Mouse (Mus musculus) brain, adult 2 months (tissue): ENCODE measurements around the gene Gal3st1.

ENCODE experiments used
- DNase-seq: peaks from one replicate; pipeline ENCODE4 v3.0.0; 2011; ENCODE audit warnings: low read depth, low spot score

Gene Gal3st1

GRCm38 (mm10) chr11:4031126-4031941 is 47.9 kb downstream of the Gal3st1 start, which contains the start of gene Sec14l4:
Sec14l4 (plus strand) TSS chr11:4031462.
- DNase-seq = no peak

DNA sequence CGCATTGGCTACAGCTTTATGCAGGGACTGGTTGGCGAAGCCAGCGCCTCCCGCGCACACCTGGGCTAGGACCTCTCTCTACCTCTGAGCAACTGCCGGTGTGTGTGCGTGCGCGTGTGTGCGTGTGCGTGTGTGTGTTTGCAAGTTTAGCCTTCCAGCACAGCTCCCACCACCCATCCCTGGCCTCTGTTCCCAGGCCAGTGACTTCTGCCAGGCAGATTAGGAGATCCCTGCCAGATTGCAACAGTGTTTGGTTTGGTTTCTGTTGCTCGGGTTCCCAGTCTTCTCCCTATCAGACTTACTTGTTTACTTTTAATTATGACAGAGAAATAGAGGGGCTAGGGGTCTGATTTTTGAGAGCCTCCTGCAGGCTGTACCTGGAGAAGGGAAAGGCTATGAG is 48.5 kb downstream of the Gal3st1 start:
- no peak for DNase-seq

DNA sequence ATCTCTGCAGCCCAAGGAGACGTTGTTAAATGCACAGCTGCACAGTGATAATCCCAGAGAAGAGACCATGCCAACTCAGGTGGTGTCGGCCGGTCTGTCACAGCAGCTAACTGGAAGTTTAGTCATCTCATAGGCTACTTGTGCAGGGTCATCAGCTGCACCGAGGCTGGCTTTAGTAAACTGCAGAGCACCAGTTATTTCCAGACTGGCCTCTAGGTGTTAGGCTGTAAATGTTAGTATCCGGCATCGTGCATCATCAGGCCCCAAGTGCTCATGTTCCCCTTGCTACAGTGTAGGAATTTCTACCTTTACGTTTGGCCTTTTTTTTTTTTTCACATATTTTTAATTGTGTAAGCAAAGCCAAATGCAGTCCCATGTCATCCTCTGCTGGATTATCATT is 50.0 kb downstream of the Gal3st1 start:
- DNase-seq = no peak

GRCm38 (mm10) chr11:4034169-4034568 is 50.7 kb downstream of the Gal3st1 start:
- DNase-seq = no peak

GRCm38 (mm10) chr11:4035116-4035892 is 51.9 kb downstream of the Gal3st1 start:
- DNase-seq = no peak

DNA sequence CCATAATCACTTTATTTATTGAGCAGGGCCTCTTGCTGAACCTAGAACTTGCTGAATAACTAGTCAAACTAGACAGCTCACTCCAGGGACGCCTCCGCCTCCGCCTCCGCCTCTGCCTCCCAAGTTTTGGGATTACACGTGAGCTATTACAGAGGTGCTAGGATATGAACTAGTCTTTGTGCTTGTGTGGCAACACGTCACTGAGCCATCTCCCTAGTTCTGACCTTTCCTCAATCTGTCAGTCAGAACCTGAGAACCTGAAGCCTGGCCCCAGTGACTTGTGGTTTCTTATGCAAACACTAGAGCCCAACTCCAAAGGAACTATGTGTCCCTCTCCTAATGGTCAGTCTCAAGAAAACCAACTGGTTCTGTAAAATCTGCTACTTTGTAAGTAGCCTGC is 52.5 kb downstream of the Gal3st1 start:
- peak; percentile 12 for DNase-seq

- DNase-seq = no peak
Observed at GRCm38 (mm10) chr11:4036365-4037084, 53.1 kb downstream of the Gal3st1 start.

DNA sequence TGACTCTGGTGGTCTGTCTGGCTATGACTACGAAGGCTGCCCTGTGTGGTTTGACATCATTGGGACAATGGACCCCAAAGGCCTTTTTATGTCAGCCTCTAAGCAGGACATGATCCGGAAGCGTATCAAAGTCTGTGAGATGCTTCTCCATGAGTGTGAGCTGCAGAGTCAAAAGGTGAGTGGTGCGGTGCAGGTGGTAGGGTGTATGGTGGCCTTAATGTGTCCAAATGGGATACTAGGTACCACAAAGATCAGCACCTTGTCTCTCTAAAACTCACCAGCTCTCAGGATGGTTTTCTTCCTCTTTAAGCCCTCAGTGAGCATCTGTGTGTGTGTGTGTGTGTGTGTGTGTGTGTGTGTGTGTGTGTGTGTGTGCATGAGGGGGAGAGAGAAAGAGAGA is 56.5 kb downstream of the Gal3st1 start:
- no peak for DNase-seq

GRCm38 (mm10) chr11:4041123-4041625 is 57.7 kb downstream of the Gal3st1 start:
- no peak for DNase-seq

- DNase-seq = no peak
Observed at GRCm38 (mm10) chr11:4043081-4043480, 59.6 kb downstream of the Gal3st1 start.

GRCm38 (mm10) chr11:4046526-4046925 is 63.1 kb downstream of the Gal3st1 start:
- no peak for DNase-seq

GRCm38 (mm10) chr11:4047766-4048165 is 64.3 kb downstream of the Gal3st1 start:
- DNase-seq = no peak

DNA sequence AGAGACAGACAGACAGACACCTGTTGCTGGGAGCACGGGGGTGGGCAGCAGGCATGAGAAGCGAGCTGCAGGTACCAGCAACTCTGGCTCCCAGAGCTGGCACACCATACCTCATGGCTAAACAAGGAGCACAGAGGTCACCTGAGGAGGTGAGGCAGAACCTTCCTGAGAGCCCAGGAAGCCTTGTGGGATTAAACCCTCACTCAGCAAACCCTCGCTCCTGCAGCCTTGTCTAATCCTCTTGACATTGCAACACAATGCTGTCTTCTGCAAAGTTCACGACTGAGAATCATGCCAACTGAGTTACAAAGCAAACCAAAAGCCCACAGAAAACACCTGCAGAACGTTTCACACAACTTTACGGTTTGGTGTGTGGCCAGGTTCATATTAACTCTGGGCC is 65.0 kb downstream of the Gal3st1 start:
- DNase-seq = no peak
